ENCODE assay signal across 9 mouse cellular contexts in the genomic region with DNA sequence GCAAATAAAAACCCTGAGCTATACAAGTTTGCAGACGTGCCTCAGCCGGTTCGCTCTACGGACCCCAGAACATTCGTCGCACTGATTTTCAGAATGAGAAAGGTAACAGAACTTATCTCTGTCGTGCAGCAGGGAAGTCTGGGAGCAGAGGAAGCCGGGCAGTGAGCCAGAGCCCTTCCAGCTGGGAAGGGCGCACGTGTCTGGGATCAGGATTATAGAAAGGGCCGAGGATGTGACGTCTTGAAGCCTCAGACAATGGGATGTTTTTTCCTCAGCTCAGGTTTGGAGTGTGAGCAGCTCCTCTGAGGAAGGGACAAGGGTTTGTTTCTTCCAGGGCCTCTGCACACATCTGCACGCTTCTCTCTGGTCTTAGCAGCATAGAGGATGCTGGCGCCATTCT. TPM values are rescaled to one million over a fixed set of nuclear protein-coding genes. Genes with fewer than 3 reads are reported as not detected.
A peak's percentile ranks its signal among the peaks of the same experiment; 100 is the strongest.
DNase-seq lines count a peak whose midpoint lies in the region; ATAC-seq lines count a peak whose summit lies in the region.
"Had no signal": no experiment of that assay in that cellular context is flagged by ENCODE, and none has a peak within 500 bp of the region (broad histone marks: within the 10 kb centered on the region; RNA-seq: fewer than 3 reads in every experiment).

No protein-coding gene starts in this region.

- no peak overlapping the region for H3K4me3 ChIP-seq in midbrain, embryonic 10.5 days
- H3K4me3 ChIP-seq in midbrain, embryonic 11.5 days (ENCODE audit: low read depth, low read length), result no peak overlapping the region
- H3K4me3 ChIP-seq in embryonic facial prominence, embryonic 15.5 days (replicated peaks), result no peak overlapping the region
- H3K4me3 ChIP-seq in heart, embryonic 16.5 days (ENCODE audit: low read length), result peak overlapping the region; percentile 22
- H3K4me3 ChIP-seq: neural tube, embryonic 12.5 days had no signal

- H3K27me3 ChIP-seq in midbrain, embryonic 10.5 days (ENCODE audit: low read depth, poor library complexity, severe bottlenecking), result peaks cover 6% of the 10 kb centered on the region; the same call in 1 of the 2 replicates
- H3K27me3 ChIP-seq in midbrain, embryonic 11.5 days (ENCODE audit: control insufficient read depth, insufficient read depth, low read length), result peaks cover 2% of the 10 kb centered on the region; the same call in 1 of the 2 replicates
- no peaks in the 10 kb centered on the region for H3K27me3 ChIP-seq in embryonic facial prominence, embryonic 15.5 days
- H3K27me3 ChIP-seq in heart, embryonic 16.5 days (ENCODE audit: control insufficient read depth, insufficient read depth, low read length), result no peaks in the 10 kb centered on the region
- H3K27me3 ChIP-seq: neural tube, embryonic 12.5 days had no signal

- H3K27ac ChIP-seq in midbrain, embryonic 10.5 days (replicated peaks), result peak overlapping the region; percentile 57
- no peak overlapping the region for H3K27ac ChIP-seq in midbrain, embryonic 11.5 days (ENCODE audit: low read depth, low read length)
- H3K27ac ChIP-seq in embryonic facial prominence, embryonic 15.5 days (replicated peaks), result peak overlapping the region; percentile 81; the same call in 1 of the 2 replicates
- H3K27ac ChIP-seq in heart, embryonic 16.5 days (ENCODE audit: low read length), result peak overlapping the region; percentile 90
- H3K27ac ChIP-seq: neural tube, embryonic 12.5 days had no signal

- H3K9ac ChIP-seq in midbrain, embryonic 11.5 days (ENCODE audit: low read length), result no peak overlapping the region
- no peak overlapping the region for H3K9ac ChIP-seq in embryonic facial prominence, embryonic 15.5 days
- H3K9ac ChIP-seq in heart, embryonic 16.5 days (ENCODE audit: low read length), result peak overlapping the region; percentile 43; the same call in 1 of the 2 replicates
- H3K9ac ChIP-seq: neural tube, embryonic 12.5 days had no signal

- no peaks in the 10 kb centered on the region for H3K36me3 ChIP-seq in midbrain, embryonic 10.5 days
- H3K36me3 ChIP-seq in midbrain, embryonic 11.5 days (ENCODE audit: control insufficient read depth, insufficient read depth, low read length), result no peaks in the 10 kb centered on the region
- H3K36me3 ChIP-seq in embryonic facial prominence, embryonic 15.5 days, result no peaks in the 10 kb centered on the region
- no peaks in the 10 kb centered on the region for H3K36me3 ChIP-seq in heart, embryonic 16.5 days (ENCODE audit: control insufficient read depth, insufficient read depth)
- H3K36me3 ChIP-seq: neural tube, embryonic 12.5 days had no signal

- no peak overlapping the region for H3K4me2 ChIP-seq in midbrain, embryonic 11.5 days
- H3K4me2 ChIP-seq in embryonic facial prominence, embryonic 15.5 days (replicated peaks), result no peak overlapping the region
- H3K4me2 ChIP-seq in heart, embryonic 16.5 days (ENCODE audit: low read depth, low read length), result peak overlapping the region; percentile 48
- H3K4me2 ChIP-seq: neural tube, embryonic 12.5 days had no signal

- whole genome bisulfite sequencing in midbrain, embryonic 10.5 days, result 71% methylated on average over 14 of the region's 14 CpGs
- 55% methylated on average over 14 of the region's 14 CpGs for WGBS in midbrain, embryonic 11.5 days
- 56% methylated on average over 14 of the region's 14 CpGs for WGBS in embryonic facial prominence, embryonic 15.5 days
- WGBS in heart, embryonic 16.5 days, result 19% methylated on average over 14 of the region's 14 CpGs

- peaks cover 49% of the 10 kb centered on the region for H3K4me1 ChIP-seq in midbrain, embryonic 10.5 days
- H3K4me1 ChIP-seq in midbrain, embryonic 11.5 days (ENCODE audit: control insufficient read depth, insufficient read depth, low read length), result peaks cover 33% of the 10 kb centered on the region
- peaks cover 39% of the 10 kb centered on the region for H3K4me1 ChIP-seq in embryonic facial prominence, embryonic 15.5 days
- peaks cover 30% of the 10 kb centered on the region for H3K4me1 ChIP-seq in heart, embryonic 16.5 days (ENCODE audit: control insufficient read depth, insufficient read depth, low read length)

- DNase-seq in midbrain, embryonic 10.5 days (ENCODE audit: low spot score), result peak; percentile 34
- DNase-seq in midbrain, embryonic 11.5 days (ENCODE audit: low spot score, missing footprints), result no peak
- peak; percentile 87 for DNase-seq in kidney, postnatal 14 days
- peak; percentile 83 to 92 for DNase-seq in lung, postnatal 4 days
- no peak for DNase-seq in thymus, postnatal 36 days
- no peak for DNase-seq in spleen, postnatal 14 days (ENCODE audit: low spot score in 2 of 2)

- ATAC-seq in midbrain, embryonic 11.5 days (ENCODE audit: low FRiP score), result no peak
- peak; percentile 58; the same call in 1 of the 2 replicates for ATAC-seq in embryonic facial prominence, embryonic 15.5 days (ENCODE audit: insufficient number of reproducible peaks, low FRiP score, low TSS enrichment, low read depth)
- ATAC-seq in heart, embryonic 16.5 days (replicated peaks; ENCODE audit: extremely low read depth, insufficient read depth, low FRiP score), result peak; percentile 67

- no peaks in the 10 kb centered on the region for H3K9me3 ChIP-seq in midbrain, embryonic 10.5 days (replicated peaks)
- no peaks in the 10 kb centered on the region for H3K9me3 ChIP-seq in midbrain, embryonic 11.5 days (ENCODE audit: control insufficient read depth, low read length)
- H3K9me3 ChIP-seq in embryonic facial prominence, embryonic 15.5 days (replicated peaks), result no peaks in the 10 kb centered on the region
- no peaks in the 10 kb centered on the region for H3K9me3 ChIP-seq in heart, embryonic 16.5 days (replicated peaks; ENCODE audit: control insufficient read depth, low read length)
- H3K9me3 ChIP-seq: neural tube, embryonic 12.5 days had no signal

RNA-seq across cellular contexts. Expression of a gene that starts 1.6 kb away (rescaled TPM):
- 30.0 and 42.1 TPM in 2 replicates for polyA plus RNA-seq in midbrain, embryonic 10.5 days (2016; fragmentation: Nextera tagmentation; extraction: Ambion mirVana)
- 49.8 and 58.3 TPM in 2 replicates for polyA plus RNA-seq in midbrain, embryonic 11.5 days (2014; fragmentation: Nextera tagmentation; extraction: Ambion mirVana)
- polyA plus RNA-seq in embryonic facial prominence, embryonic 15.5 days (2015; fragmentation: Nextera tagmentation; extraction: Ambion mirVana), result 107 and 117 TPM in 2 replicates
- polyA plus RNA-seq in heart, embryonic 16.5 days (2015; fragmentation: Nextera tagmentation; extraction: Ambion mirVana), result 131 and 161 TPM in 2 replicates

RNA-seq across cellular contexts. Expression of a gene that starts 37.7 kb away (rescaled TPM):
- polyA plus RNA-seq in midbrain, embryonic 10.5 days (2016; fragmentation: Nextera tagmentation; extraction: Ambion mirVana), result not detected in 2 replicates
- polyA plus RNA-seq in midbrain, embryonic 11.5 days (2014; fragmentation: Nextera tagmentation; extraction: Ambion mirVana), result 0.29 TPM in 1 of 2 replicates, not detected in the other
- 0.35 TPM in 1 of 2 replicates, not detected in the other for polyA plus RNA-seq in embryonic facial prominence, embryonic 15.5 days (2015; fragmentation: Nextera tagmentation; extraction: Ambion mirVana)
- polyA plus RNA-seq in heart, embryonic 16.5 days (2015; fragmentation: Nextera tagmentation; extraction: Ambion mirVana), result not detected in 2 replicates
- polyA plus RNA-seq: neural tube, embryonic 12.5 days had no signal

RNA-seq across cellular contexts. Expression of a gene that starts 55.4 kb away (rescaled TPM):
- polyA plus RNA-seq in midbrain, embryonic 10.5 days (2016; fragmentation: Nextera tagmentation; extraction: Ambion mirVana), result not detected in 2 replicates
- not detected in 2 replicates for polyA plus RNA-seq in midbrain, embryonic 11.5 days (2014; fragmentation: Nextera tagmentation; extraction: Ambion mirVana)
- polyA plus RNA-seq in embryonic facial prominence, embryonic 15.5 days (2015; fragmentation: Nextera tagmentation; extraction: Ambion mirVana), result 0.04 TPM in 1 of 2 replicates, not detected in the other
- polyA plus RNA-seq in heart, embryonic 16.5 days (2015; fragmentation: Nextera tagmentation; extraction: Ambion mirVana), result not detected in 2 replicates
- polyA plus RNA-seq: neural tube, embryonic 12.5 days had no signal

Comparison
In these comparisons a context has a peak if more than half of its experiments do, and no peak if none do; other contexts are left out.
1. DNase-seq: peak in midbrain, embryonic 10.5 days (single experiment), kidney, postnatal 14 days (single experiment) and lung, postnatal 4 days (2 of 2); none in midbrain, embryonic 11.5 days (single experiment), thymus, postnatal 36 days (0 of 2) and spleen, postnatal 14 days (0 of 2).